Mouse (Mus musculus): ENCODE data around the gene Scp2. TPM values are rescaled to one million over a fixed set of nuclear protein-coding genes. Genes with fewer than 3 reads are reported as not detected.
"Not testable (repeated sequence)": the region's sequence is repeated elsewhere in the genome, so short reads cannot be mapped to it uniquely, and the experiment has no call there.

The Scp2 gene
- polyA plus RNA-seq, 1 experiment: 209 TPM

GRCm38 (mm10) chr4:108079762-108080161 lies 65.0 kb downstream of the Scp2 start:
- H3K4me3 ChIP-seq (ENCODE audit: low read depth, low read length): no peak overlapping the region
- WGBS: 52% methylated on average over 2 of the region's 2 CpGs
- no peak overlapping the region for H3K27ac ChIP-seq (ENCODE audit: insufficient read depth, low read depth, low read length)
- TF ChIP-seq CTCF (IDR thresholded peaks at IDR 0.05; ENCODE audit: extremely low read depth, insufficient read length, insufficient replicate concordance, low read depth, low read length): no peak
- TF ChIP-seq POLR2A (IDR thresholded peaks at IDR 0.05; ENCODE audit: low read depth, low read length): no peak
- no peaks in the 10 kb centered on the region for H3K27me3 ChIP-seq (ENCODE audit: control insufficient read depth, insufficient read depth, low read length)
- H3K36me3 ChIP-seq (ENCODE audit: control insufficient read depth, insufficient read depth, low read length): peaks cover 8% of the 10 kb centered on the region
- peaks cover 2% of the 10 kb centered on the region; the same call in 1 of the 2 replicates for H3K4me1 ChIP-seq (ENCODE audit: control insufficient read depth, insufficient read depth, insufficient read length, low read length)

GRCm38 (mm10) chr4:108079191-108079590 lies 65.6 kb downstream of the Scp2 start:
- WGBS: 93% methylated on average over 15 of the region's 15 CpGs
- H3K4me1 ChIP-seq (ENCODE audit: control insufficient read depth, insufficient read depth, insufficient read length, low read length); H3K27me3 ChIP-seq (ENCODE audit: control insufficient read depth, insufficient read depth, low read length); H3K4me3 ChIP-seq (ENCODE audit: low read depth, low read length); H3K27ac ChIP-seq (ENCODE audit: insufficient read depth, low read depth, low read length); H3K36me3 ChIP-seq (ENCODE audit: control insufficient read depth, insufficient read depth, low read length): not testable (repeated sequence)

GRCm38 (mm10) chr4:108077224-108077955 lies 67.4 kb downstream of the Scp2 start:
- Histone ChIP-seq H3K27me3 (ENCODE audit: control insufficient read depth, insufficient read depth, low read length) (no peaks in the 10 kb centered on the region), H3K27ac (ENCODE audit: insufficient read depth, low read depth, low read length) (no peak overlapping the region), H3K4me1 (ENCODE audit: control insufficient read depth, insufficient read depth, insufficient read length, low read length) (peaks cover 2% of the 10 kb centered on the region; the same call in 1 of the 2 replicates), H3K36me3 (ENCODE audit: control insufficient read depth, insufficient read depth, low read length) (peaks cover 4% of the 10 kb centered on the region; the same call in 1 of the 2 replicates), H3K4me3 (ENCODE audit: low read depth, low read length) (no peak overlapping the region)
- WGBS: 72% methylated on average over 3 of the region's 3 CpGs
- TF ChIP-seq POLR2A (IDR thresholded peaks at IDR 0.05; ENCODE audit: low read depth, low read length): no peak
- TF ChIP-seq CTCF (IDR thresholded peaks at IDR 0.05; ENCODE audit: extremely low read depth, insufficient read length, insufficient replicate concordance, low read depth, low read length): no peak

GRCm38 (mm10) chr4:108074204-108074823 lies 70.5 kb downstream of the Scp2 start:
- H3K27me3 ChIP-seq (ENCODE audit: control insufficient read depth, insufficient read depth, low read length): no peaks in the 10 kb centered on the region
- 84% methylated on average over 3 of the region's 3 CpGs for WGBS
- no peak overlapping the region for H3K27ac ChIP-seq (ENCODE audit: insufficient read depth, low read depth, low read length)
- peaks cover 2% of the 10 kb centered on the region; the same call in 1 of the 2 replicates for H3K4me1 ChIP-seq (ENCODE audit: control insufficient read depth, insufficient read depth, insufficient read length, low read length)
- peaks cover 7% of the 10 kb centered on the region for H3K36me3 ChIP-seq (ENCODE audit: control insufficient read depth, insufficient read depth, low read length)
- no peak overlapping the region for H3K4me3 ChIP-seq (ENCODE audit: low read depth, low read length)
- TF ChIP-seq CTCF (IDR thresholded peaks at IDR 0.05; ENCODE audit: extremely low read depth, insufficient read length, insufficient replicate concordance, low read depth, low read length) (no peak), POLR2A (IDR thresholded peaks at IDR 0.05; ENCODE audit: low read depth, low read length) (no peak)

GRCm38 (mm10) chr4:108072086-108072485 lies 72.7 kb downstream of the Scp2 start:
- peaks cover 10% of the 10 kb centered on the region; the same call in 1 of the 2 replicates for H3K4me1 ChIP-seq (ENCODE audit: control insufficient read depth, insufficient read depth, insufficient read length, low read length)
- no peaks in the 10 kb centered on the region for H3K27me3 ChIP-seq (ENCODE audit: control insufficient read depth, insufficient read depth, low read length)
- TF ChIP-seq CTCF (IDR thresholded peaks at IDR 0.05; ENCODE audit: extremely low read depth, insufficient read length, insufficient replicate concordance, low read depth, low read length): no peak
- no peak for TF ChIP-seq POLR2A (IDR thresholded peaks at IDR 0.05; ENCODE audit: low read depth, low read length)
- H3K36me3 ChIP-seq (ENCODE audit: control insufficient read depth, insufficient read depth, low read length): peaks cover 16% of the 10 kb centered on the region
- no peak overlapping the region for H3K4me3 ChIP-seq (ENCODE audit: low read depth, low read length)
- H3K27ac ChIP-seq (ENCODE audit: insufficient read depth, low read depth, low read length): no peak overlapping the region
- WGBS: 42% methylated on average over 3 of the region's 3 CpGs

GRCm38 (mm10) chr4:108071235-108071901 lies 73.4 kb downstream of the Scp2 start:
- Histone ChIP-seq H3K27ac (ENCODE audit: insufficient read depth, low read depth, low read length) (peak overlapping the region; percentile 60), H3K27me3 (ENCODE audit: control insufficient read depth, insufficient read depth, low read length) (no peaks in the 10 kb centered on the region), H3K36me3 (ENCODE audit: control insufficient read depth, insufficient read depth, low read length) (peaks cover 16% of the 10 kb centered on the region), H3K4me3 (ENCODE audit: low read depth, low read length) (peak overlapping the region; percentile 62), H3K4me1 (ENCODE audit: control insufficient read depth, insufficient read depth, insufficient read length, low read length) (peaks cover 10% of the 10 kb centered on the region; the same call in 1 of the 2 replicates)
- TF ChIP-seq POLR2A (IDR thresholded peaks at IDR 0.05; ENCODE audit: low read depth, low read length) (peak; percentile 61; the same call in 1 of the 2 replicates), CTCF (IDR thresholded peaks at IDR 0.05; ENCODE audit: extremely low read depth, insufficient read length, insufficient replicate concordance, low read depth, low read length) (no peak)
- 2% methylated on average over 26 of the region's 26 CpGs for WGBS

GRCm38 (mm10) chr4:108070723-108071122 lies 74.1 kb downstream of the Scp2 start:
- 2% methylated on average over 8 of the region's 8 CpGs for WGBS
- no peaks in the 10 kb centered on the region for H3K27me3 ChIP-seq (ENCODE audit: control insufficient read depth, insufficient read depth, low read length)
- peak overlapping the region; percentile 62 for H3K4me3 ChIP-seq (ENCODE audit: low read depth, low read length)
- peaks cover 20% of the 10 kb centered on the region for H3K36me3 ChIP-seq (ENCODE audit: control insufficient read depth, insufficient read depth, low read length)
- H3K4me1 ChIP-seq (ENCODE audit: control insufficient read depth, insufficient read depth, insufficient read length, low read length): peaks cover 13% of the 10 kb centered on the region; the same call in 1 of the 2 replicates
- H3K27ac ChIP-seq (ENCODE audit: insufficient read depth, low read depth, low read length): peak overlapping the region; percentile 60
- TF ChIP-seq CTCF (IDR thresholded peaks at IDR 0.05; ENCODE audit: extremely low read depth, insufficient read length, insufficient replicate concordance, low read depth, low read length) (no peak), POLR2A (IDR thresholded peaks at IDR 0.05; ENCODE audit: low read depth, low read length) (no peak)

All from small intestine, adult 2 months (tissue).